Mouse (Mus musculus) MEL (cell line): ENCODE measurements at regions not wholly inside any gene's neighbourhood (a gene's known extent, or its start where the extent isn't known, plus 50 kb on each side); places are given as distances from the start of the nearest gene placed in this dataset.
A peak's percentile ranks its signal among the peaks of the same experiment; 100 is the strongest.

Experiments
- DNase-seq: peaks from one replicate; pipeline ENCODE4 v3.0.0; 2011; ENCODE audit warnings: low read depth, low spot score
- H3K27ac ChIP-seq: 2 replicates; pipeline ENCODE4 v1.5.1; 2012; ENCODE audit warnings: low read depth, mild to moderate bottlenecking, control low read depth, low read length, moderate library complexity; ENCODE audit not compliant: control insufficient read depth
- H3K27me3 ChIP-seq, 2 experiments: fragments of 150-350 bp in 1 of 2; sonication (generic) in 1 of 2; 2 replicates each; pipeline ENCODE4 v1.6.1; 2012; ENCODE audit warnings: low read length in 2 of 2, mild to moderate bottlenecking in 2 of 2, improper control_type of control experiment in 1 of 2, moderate library complexity in 1 of 2; ENCODE audit not compliant: insufficient read depth in 2 of 2, control insufficient read depth in 1 of 2
- H3K36me3 ChIP-seq, 2 experiments: 2 replicates each; pipeline ENCODE4 v1.6.1; 2012 to 2014; ENCODE audit warnings: low read length in 2 of 2, improper control_type of control experiment in 1 of 2, inconsistent platforms in 1 of 2, mild to moderate bottlenecking in 1 of 2; ENCODE audit not compliant: insufficient read depth in 2 of 2, control insufficient read depth in 1 of 2
- H3K4me1 ChIP-seq, 2 experiments: fragments of 150-350 bp in 1 of 2; sonication (generic) in 1 of 2; 2 replicates each; pipeline ENCODE4 v1.6.1; 2012; ENCODE audit warnings: low read length in 2 of 2, improper control_type of control experiment in 1 of 2, mild to moderate bottlenecking in 1 of 2; ENCODE audit not compliant: insufficient read depth in 2 of 2, control insufficient read depth in 1 of 2
- H3K4me3 ChIP-seq, 2 experiments: fragments of 150-350 bp in 1 of 2; sonication (generic) in 1 of 2; 2 replicates each; pipeline ENCODE4 v1.5.1; 2012; ENCODE audit warnings: low read depth in 2 of 2, low read length in 2 of 2, mild to moderate bottlenecking in 2 of 2, moderate library complexity in 2 of 2, control low read depth in 1 of 2, improper control_type of control experiment in 1 of 2; ENCODE audit not compliant: control insufficient read depth in 1 of 2, insufficient read depth in 1 of 2
- H3K79me2 ChIP-seq: 2 replicates; pipeline ENCODE4 v1.6.1; 2012; ENCODE audit warnings: mild to moderate bottlenecking, low read length, moderate library complexity; ENCODE audit not compliant: control insufficient read depth, poor library complexity, insufficient read depth
- H3K9ac ChIP-seq: 2 replicates; pipeline ENCODE4 v1.6.1; 2012; ENCODE audit warnings: low read depth, mild to moderate bottlenecking, control low read depth, low read length, moderate library complexity; ENCODE audit not compliant: control insufficient read depth, poor library complexity, severe bottlenecking
- H3K9me3 ChIP-seq: fragments of 150-350 bp; sonication (generic); replicated peaks from 2 replicates; pipeline ENCODE4 v1.6.1; 2012; ENCODE audit warnings: mild to moderate bottlenecking, low read length, improper control_type of control experiment, moderate library complexity; ENCODE audit not compliant: insufficient read depth
- CHD1 ChIP-seq: IDR thresholded peaks from 2 replicates; pipeline ENCODE4 v1.6.1; 2012; ENCODE audit warnings: low read depth, mild to moderate bottlenecking, inconsistent platforms, low read length, improper control_type of control experiment
- E2F4 ChIP-seq: IDR thresholded peaks from 2 replicates; pipeline ENCODE4 v1.6.1; 2011; ENCODE audit warnings: low read depth, low read length, improper control_type of control experiment, borderline replicate concordance
- EP300 ChIP-seq, 2 experiments: IDR thresholded peaks; 2 replicates each; pipeline ENCODE4 v1.6.1; 2011; ENCODE audit warnings: improper control_type of control experiment in 2 of 2, low read length in 2 of 2, low read depth in 1 of 2, mild to moderate bottlenecking in 1 of 2
- ETS1 ChIP-seq: IDR thresholded peaks from 2 replicates; pipeline ENCODE4 v1.6.1; 2012; ENCODE audit warnings: low read depth, mild to moderate bottlenecking, inconsistent platforms, low read length, improper control_type of control experiment, moderate library complexity
- GATA1 ChIP-seq: IDR thresholded peaks from 2 replicates; pipeline ENCODE4 v1.6.1; 2011; ENCODE audit warnings: low read depth, low read length, improper control_type of control experiment
- JUND ChIP-seq: IDR thresholded peaks from 2 replicates; pipeline ENCODE4 v1.6.1; 2011; ENCODE audit warnings: low read depth, mild to moderate bottlenecking, improper control_type of control experiment, low read length
- MAZ ChIP-seq: IDR thresholded peaks from 2 replicates; pipeline ENCODE4 v1.6.1; 2012; ENCODE audit warnings: low read depth, mild to moderate bottlenecking, inconsistent platforms, low read length, improper control_type of control experiment
- MEF2A ChIP-seq: IDR thresholded peaks from 2 replicates; pipeline ENCODE4 v1.6.1; 2014; ENCODE audit warnings: low read depth, mild to moderate bottlenecking, inconsistent platforms, low read length, improper control_type of control experiment; ENCODE audit not compliant: poor library complexity, insufficient replicate concordance, severe bottlenecking; ENCODE audit errors: extremely low read depth
- MXI1 ChIP-seq: IDR thresholded peaks from 2 replicates; pipeline ENCODE4 v1.6.1; 2011; ENCODE audit warnings: mild to moderate bottlenecking, low read depth, low read length, improper control_type of control experiment
- MYB ChIP-seq: IDR thresholded peaks from 2 replicates; pipeline ENCODE4 v1.6.1; 2011; ENCODE audit warnings: mild to moderate bottlenecking, low read depth, low read length, improper control_type of control experiment
- MYC ChIP-seq: IDR thresholded peaks from 2 replicates; pipeline ENCODE4 v1.6.1; 2011; ENCODE audit warnings: low read depth, mild to moderate bottlenecking, low read length, improper control_type of control experiment, moderate library complexity
- POLR2A ChIP-seq, 2 experiments: IDR thresholded peaks; 2 replicates each; pipeline ENCODE4 v1.6.1; 2011 to 2012; ENCODE audit warnings: low read length in 2 of 2, mild to moderate bottlenecking in 2 of 2, control low read depth in 1 of 2, improper control_type of control experiment in 1 of 2, low read depth in 1 of 2, moderate library complexity in 1 of 2; ENCODE audit not compliant: control insufficient read depth in 1 of 2, insufficient read depth in 1 of 2, poor library complexity in 1 of 2
- POLR2AphosphoS2 ChIP-seq: IDR thresholded peaks from 2 replicates; pipeline ENCODE4 v1.6.1; 2011; ENCODE audit warnings: low read length, improper control_type of control experiment
- POLR2AphosphoS5 ChIP-seq: IDR thresholded peaks from 2 replicates; pipeline ENCODE4 v1.6.1; 2012; ENCODE audit warnings: low read depth, borderline replicate concordance, mild to moderate bottlenecking, inconsistent platforms, low read length, moderate library complexity, mixed read lengths
- RCOR1 ChIP-seq: IDR thresholded peaks from 2 replicates; pipeline ENCODE4 v1.6.1; 2012; ENCODE audit warnings: low read depth, mild to moderate bottlenecking, inconsistent platforms, low read length, improper control_type of control experiment
- SIN3A ChIP-seq: IDR thresholded peaks from 2 replicates; pipeline ENCODE4 v1.6.1; 2012; ENCODE audit warnings: low read length, improper control_type of control experiment, inconsistent platforms
- TAL1 ChIP-seq: IDR thresholded peaks from 2 replicates; pipeline ENCODE4 v1.6.1; 2012; ENCODE audit warnings: mild to moderate bottlenecking, inconsistent platforms, low read length, moderate library complexity, mixed read lengths
- TCF12 ChIP-seq: IDR thresholded peaks from 2 replicates; pipeline ENCODE4 v1.6.1; 2014; ENCODE audit warnings: low read depth, mild to moderate bottlenecking, inconsistent platforms, low read length, improper control_type of control experiment, moderate library complexity
- ZC3H11A ChIP-seq: IDR thresholded peaks from 2 replicates; pipeline ENCODE4 v1.6.1; 2012; ENCODE audit warnings: low read depth, mild to moderate bottlenecking, inconsistent platforms, low read length, improper control_type of control experiment
- ZKSCAN1 ChIP-seq: IDR thresholded peaks from 2 replicates; pipeline ENCODE4 v1.6.1; 2012; ENCODE audit warnings: low read depth, mild to moderate bottlenecking, inconsistent platforms, low read length, improper control_type of control experiment, moderate library complexity

DNA sequence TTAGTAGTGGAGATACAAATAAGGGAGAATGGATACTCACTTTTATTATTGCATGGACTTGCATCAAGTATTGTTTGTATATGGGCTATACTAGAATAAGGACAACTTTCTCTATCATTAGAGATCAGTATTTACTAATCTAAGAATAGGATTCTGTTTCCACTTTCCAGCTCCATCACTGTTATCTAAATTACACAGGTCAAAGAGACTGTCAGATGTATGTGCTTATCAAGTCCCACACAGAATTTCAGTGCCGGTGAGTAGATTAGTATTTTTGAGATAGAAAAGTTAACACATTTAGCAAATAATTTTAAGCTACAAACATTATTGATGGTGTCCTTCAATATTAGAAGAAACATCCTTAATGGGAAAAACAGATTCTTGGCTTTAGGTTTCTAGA is 1210.5 kb downstream of the Efna5 start:
- Histone ChIP-seq H3K4me1 (peaks cover 0 to 3% of the 10 kb centered on the region in 2 experiments; a peak in 1 of 4 replicates), H3K36me3 (peaks cover 0 to 4% of the 10 kb centered on the region in 2 experiments; a peak in 2 of 4 replicates), H3K9ac (no peak overlapping the region), H3K9me3 (no peaks in the 10 kb centered on the region), H3K79me2 (no peaks in the 10 kb centered on the region), H3K27me3 (no peaks in the 10 kb centered on the region), H3K4me3 (no peak overlapping the region)
- DNase-seq: peak; percentile 15
- TF ChIP-seq RCOR1 (peak; percentile 66), SIN3A (no peak), POLR2AphosphoS2 (no peak), MXI1 (no peak), E2F4 (no peak), GATA1 (peak; percentile 66), CHD1 (no peak), ZKSCAN1 (no peak), EP300 (IDR thresholded peaks at IDR 0.05; ENCODE audit: low read depth in 1 of 2, low read length in 2 of 2) (peak; percentile 74 to 76; a peak in 3 of 4 replicates), POLR2A (IDR thresholded peaks at IDR 0.05; ENCODE audit: control insufficient read depth in 1 of 2, insufficient read depth in 1 of 2, low read depth in 1 of 2, low read length in 2 of 2, poor library complexity in 1 of 2) (no peak), MEF2A (peak; percentile 39; the same call in 1 of the 2 replicates), MAZ (no peak), ETS1 (peak; percentile 61), POLR2AphosphoS5 (no peak), TCF12 (peak; percentile 88), ZC3H11A (no peak), TAL1 (no peak), JUND (no peak), MYB (no peak)
- TF ChIP-seq, all 39 proteins: peak for 6
- no peak overlapping the region for H3K27ac ChIP-seq

DNA sequence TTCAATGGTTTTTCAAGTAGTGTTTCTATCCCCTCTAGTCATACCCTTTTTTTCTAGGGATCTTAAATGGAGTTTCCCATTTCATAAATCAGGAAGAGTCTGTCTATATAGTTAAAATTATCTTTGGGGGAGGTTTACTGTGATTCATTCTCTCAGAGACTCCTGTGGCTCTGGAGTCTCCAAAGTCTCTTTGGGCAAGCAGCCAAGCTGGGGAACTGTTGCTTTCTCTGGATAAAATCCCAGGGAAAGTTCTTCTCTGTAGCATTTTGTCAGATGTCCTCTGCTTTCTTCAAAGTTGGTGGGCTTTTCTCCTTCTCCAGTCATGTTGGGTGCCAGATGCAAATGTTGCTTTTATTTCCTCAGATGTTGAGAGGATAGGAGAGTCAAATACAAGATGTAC is 1213.7 kb downstream of the Efna5 start:
- H3K9ac ChIP-seq: no peak overlapping the region
- TF ChIP-seq TCF12 (no peak), MYC (no peak)
- no peak overlapping the region for H3K27ac ChIP-seq
- peaks cover 0 to 4% of the 10 kb centered on the region in 2 experiments; a peak in 2 of 4 replicates for H3K36me3 ChIP-seq
- no peaks in the 10 kb centered on the region for H3K9me3 ChIP-seq
- H3K4me1 ChIP-seq: peaks cover 0 to 3% of the 10 kb centered on the region in 2 experiments; a peak in 1 of 4 replicates
- no peak for DNase-seq
- H3K27me3 ChIP-seq: no peaks in the 10 kb centered on the region
- H3K4me3 ChIP-seq: no peak overlapping the region
- no peaks in the 10 kb centered on the region for H3K79me2 ChIP-seq
